Mouse (Mus musculus) CD4-positive helper T cell, adult 2 months (primary cell): ENCODE data around the gene Acrbp.

ENCODE experiments used
- DNase-seq: peaks from one replicate; pipeline ENCODE4 v3.0.0-alpha.2; 2012; ENCODE audit warnings: low read depth, missing footprints, low spot score

Acrbp gene

DNA sequence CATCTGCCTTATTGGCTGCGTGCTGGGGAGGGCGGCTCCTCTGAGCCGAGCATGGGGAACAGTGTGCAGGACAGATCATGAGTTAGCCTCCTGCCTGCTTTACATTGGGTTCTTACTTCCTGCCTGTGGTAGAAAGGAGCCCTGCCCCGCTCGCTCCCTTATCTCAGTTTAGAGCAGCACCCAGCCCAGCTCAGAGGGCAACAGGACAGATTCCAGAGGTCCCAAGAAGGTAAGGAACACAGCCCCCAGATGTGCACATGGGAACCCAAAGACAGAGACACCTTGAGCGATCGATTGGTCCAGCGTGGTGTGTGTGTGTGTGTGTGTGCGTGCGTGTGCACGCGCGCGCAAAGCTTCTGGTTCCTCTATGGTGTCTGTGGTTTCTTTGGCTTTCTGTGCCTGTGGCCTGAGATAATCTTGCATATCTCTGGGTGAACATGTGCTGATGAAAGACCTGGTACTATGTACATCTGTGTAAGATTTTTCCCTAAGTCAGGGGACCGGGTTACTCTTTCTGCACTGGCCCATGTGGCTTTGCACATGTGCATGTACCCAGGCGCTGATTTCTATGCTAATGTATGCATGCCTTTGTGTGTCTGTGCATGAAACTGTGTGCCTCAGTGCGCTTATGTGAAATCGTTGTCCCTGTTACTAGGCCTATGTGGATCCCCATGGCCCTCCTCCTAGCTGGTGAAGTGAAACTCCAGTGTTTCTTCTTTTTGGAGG is 21.8 kb downstream of the Acrbp start:
- peak; percentile 80 for DNase-seq

- peak; percentile 54 for DNase-seq
These were observed 22.4 kb downstream of the Acrbp start for GRCm38 (mm10) chr6:125071896-125072279.

- DNase-seq = peak; percentile 62
These were observed 24.3 kb downstream of the Acrbp start for GRCm38 (mm10) chr6:125073825-125074224.

- no peak for DNase-seq
These were observed 31.9 kb downstream of the Acrbp start for GRCm38 (mm10) chr6:125081394-125081793.

DNA sequence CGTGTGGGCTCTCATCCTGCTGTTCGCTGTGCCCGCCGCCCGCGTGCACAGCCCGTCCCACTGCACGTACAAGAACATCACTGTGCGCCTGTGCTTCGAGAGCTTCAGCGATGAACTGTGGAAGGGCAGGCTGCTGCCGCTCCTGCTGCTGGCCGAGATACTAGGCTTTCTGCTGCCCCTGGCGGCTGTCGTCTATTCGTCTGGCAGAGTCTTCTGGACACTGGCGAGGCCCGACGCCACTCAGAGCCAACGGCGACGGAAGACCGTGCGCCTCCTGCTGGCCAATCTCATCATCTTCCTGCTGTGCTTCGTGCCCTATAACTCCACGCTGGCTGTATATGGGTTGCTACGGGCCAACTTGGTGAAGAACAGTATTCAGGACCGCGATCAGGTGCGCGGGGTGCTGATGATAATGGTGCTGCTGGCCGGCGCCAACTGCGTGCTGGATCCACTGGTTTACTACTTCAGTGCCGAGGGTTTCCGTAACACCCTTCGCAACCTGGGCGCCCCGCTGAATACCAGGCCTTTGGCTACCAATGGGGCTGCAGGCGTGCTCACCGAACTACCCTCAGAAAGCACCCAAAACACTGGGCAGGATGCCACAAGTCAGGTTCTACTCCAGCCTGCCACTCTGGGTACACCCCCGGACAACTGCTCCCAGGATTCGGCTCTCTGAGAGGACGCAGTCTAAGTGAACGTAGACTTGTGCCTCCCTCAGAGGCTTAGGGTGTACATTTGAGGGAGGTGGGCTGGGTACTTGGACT is 32.5 kb downstream of the Acrbp start:
- DNase-seq = no peak

DNA sequence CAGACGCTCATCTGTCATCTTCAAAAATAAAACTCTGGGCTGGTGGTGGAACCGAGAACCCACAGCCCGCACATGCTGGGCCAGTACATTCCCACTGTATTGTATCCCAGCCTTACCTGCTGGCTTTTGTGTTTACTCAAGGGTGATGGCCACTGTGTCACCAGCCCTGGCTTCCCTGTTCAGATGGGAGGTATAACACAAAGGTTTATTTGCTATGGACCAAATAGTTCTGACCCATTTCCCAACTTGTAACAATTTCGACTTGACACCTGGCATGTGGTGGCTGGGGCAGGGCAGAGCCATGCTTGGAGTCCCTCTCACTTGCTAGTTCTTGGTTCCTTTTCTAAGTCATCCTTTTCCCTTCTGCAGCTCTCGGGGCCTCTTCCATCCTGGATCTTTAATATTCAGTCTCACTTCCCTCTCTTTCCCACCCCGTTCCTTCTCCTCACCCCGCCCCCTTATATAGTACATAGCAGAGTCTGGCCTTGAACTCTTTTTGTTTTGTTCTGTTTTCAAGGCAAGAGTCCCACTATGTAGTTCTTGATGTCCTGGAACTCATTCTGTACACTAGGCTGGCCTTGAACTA is 33.4 kb downstream of the Acrbp start:
- no peak for DNase-seq

GRCm38 (mm10) chr6:125084424-125084823 is 34.9 kb downstream of the Acrbp start:
- DNase-seq = peak; percentile 76

GRCm38 (mm10) chr6:125087937-125088336 is 38.4 kb downstream of the Acrbp start:
- no peak for DNase-seq

GRCm38 (mm10) chr6:125088561-125089321 is 39.3 kb downstream of the Acrbp start:
- no peak for DNase-seq

GRCm38 (mm10) chr6:125089521-125090321 is 40.2 kb downstream of the Acrbp start:
- peak; percentile 55 for DNase-seq

GRCm38 (mm10) chr6:125090341-125091085 is 41.0 kb downstream of the Acrbp start:
- DNase-seq = no peak

DNA sequence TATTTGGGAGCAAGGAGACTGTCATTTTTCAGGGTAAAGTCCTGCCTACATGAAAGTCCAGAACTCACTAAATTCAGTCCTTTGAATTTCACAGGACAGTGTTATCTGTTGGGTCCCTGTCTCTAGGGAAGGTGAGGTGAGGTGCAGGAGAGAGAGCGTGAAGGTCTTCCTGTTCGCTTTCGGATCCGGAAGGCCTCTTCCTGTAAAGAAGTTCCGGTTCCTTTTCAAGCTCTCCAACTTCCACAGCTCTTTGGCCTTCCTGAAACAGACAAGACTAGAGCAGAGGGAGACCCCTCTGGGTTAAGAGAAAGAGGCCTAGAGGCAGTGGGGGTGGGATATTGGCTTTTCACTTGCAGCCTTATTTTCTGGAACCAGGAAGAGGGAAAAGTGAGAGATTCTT is 42.9 kb downstream of the Acrbp start:
- no peak for DNase-seq

- DNase-seq = peak; percentile 42
These were observed 45.4 kb downstream of the Acrbp start for GRCm38 (mm10) chr6:125094843-125095242.

DNA sequence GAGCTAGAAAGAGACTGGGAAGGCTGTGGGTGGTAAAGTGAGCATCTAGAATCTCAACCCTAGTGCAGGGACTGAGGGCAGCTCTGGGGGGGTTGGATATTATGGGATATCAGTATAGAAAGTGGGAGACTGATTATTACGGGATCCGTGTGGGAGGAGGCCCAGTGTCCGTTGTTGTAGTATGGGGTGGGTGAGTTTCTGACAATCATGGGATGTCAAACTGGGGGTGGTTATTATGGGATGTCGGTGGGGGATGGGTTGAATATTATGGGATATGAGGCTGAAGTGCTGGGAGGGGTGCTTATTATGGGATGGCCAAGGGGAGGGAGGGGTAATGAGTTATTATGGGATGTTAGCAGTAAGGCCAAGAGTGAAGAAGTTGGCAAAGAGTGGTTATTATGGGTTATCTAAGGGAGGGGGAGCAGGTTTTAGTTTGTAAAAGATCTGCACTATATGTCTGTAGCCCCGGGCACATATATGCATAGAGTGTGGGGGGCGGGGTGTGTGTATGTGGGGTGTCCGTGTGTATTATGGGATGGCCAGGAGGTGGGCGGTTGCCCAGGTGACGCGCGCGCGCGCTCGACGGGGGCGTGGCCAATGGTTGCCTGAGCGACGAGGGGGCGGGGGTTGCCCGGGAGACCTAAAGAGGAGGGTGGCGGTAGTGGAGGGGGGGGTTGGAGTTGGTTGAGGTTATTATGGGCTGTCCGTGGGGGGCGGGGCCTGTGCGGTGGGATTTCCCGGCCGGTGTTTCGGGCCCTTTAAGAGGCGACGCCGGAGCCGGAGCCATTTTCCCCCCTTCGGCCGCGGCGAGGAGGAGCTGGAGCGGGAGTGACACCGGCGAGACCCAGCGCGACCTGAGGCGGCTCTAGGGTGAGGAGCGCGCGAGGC is 46.1 kb downstream of the Acrbp start, which contains the start of gene Chd4:
TSS of gene Chd4 (plus strand) at position 591 of the 888 bp plus-strand sequence.
- DNase-seq = peak; percentile 94

DNA sequence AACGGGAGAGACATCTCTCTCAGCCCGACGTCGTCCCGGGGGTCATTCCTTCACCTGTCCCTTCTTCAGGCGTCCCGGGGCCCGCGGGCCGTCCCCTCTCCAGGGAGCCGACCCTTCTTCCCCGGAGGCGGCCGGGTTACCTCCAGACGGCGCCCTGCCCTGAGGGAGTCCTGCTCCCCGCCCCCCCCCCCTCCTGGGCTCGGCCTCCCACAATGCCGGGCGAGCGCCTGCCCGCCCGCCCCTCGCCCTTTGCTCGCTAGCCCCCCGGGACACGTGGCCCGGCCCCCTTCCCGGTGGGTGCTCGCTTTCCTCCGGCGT is 46.7 kb downstream of the Acrbp start:
- DNase-seq = no peak

DNA sequence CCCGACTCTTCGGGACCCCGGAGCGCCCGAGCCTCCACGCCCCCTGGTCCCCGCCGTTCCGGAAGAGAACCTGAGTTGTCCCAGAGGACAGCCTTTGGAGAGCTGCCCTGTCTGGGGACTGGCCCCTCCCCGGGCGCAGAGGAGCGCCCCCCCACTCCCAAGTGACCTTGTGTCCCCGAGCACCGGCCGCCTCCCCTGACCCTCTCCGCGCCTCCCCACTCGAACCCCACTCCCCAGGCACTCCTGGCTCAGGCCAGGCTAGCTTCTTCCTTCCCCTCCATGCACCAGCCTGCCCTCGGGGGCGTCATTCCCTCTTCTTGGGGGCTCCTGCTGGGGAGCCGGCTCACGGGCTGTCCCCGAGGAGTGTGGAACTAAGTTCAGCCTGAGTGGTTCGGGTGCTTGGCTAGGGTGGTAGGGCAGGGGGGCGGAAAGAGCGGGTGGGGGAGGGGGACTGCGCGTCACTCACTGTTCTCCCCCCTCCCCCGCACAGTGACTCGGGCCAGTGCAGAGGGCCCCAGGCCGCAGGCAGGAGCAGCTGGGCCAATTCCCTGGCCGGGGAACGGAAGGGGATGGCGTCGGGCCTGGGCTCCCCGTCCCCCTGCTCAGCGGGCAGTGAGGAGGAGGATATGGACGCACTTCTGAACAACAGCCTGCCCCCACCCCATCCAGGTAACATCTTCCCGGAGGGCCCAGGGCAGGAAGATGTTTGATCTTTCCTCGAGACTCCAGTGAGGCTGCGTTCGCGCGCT is 47.3 kb downstream of the Acrbp start:
- peak; percentile 70 for DNase-seq

GRCm38 (mm10) chr6:125097346-125097689 is 47.8 kb downstream of the Acrbp start:
- no peak for DNase-seq

DNA sequence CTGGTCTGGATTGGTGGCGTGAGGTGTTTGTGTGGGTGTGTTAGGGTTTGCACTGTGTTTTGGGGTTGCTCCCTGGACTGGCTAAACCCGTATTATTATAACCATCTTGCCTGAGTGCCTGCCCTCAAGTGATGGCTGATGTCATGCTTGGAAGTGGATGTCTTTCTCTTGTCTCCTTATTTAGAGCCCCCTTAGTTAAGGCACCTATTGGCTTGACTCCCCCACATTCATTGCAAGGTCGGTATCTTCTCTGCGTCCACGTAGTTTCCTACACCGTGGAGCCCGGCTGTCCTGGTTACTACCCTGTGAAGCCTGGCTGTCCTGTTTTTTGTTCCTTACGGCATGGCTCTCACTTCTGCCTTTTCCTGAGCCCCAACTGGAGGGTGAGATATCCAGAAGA is 48.5 kb downstream of the Acrbp start:
- DNase-seq = no peak

GRCm38 (mm10) chr6:125098513-125098912 is 49.0 kb downstream of the Acrbp start:
- DNase-seq = no peak
